Mouse (Mus musculus) hematopoietic stem cell, adult 5-6 weeks (primary cell): ENCODE data around the gene Olfr975. TPM values are rescaled to one million over a fixed set of nuclear protein-coding genes. Genes with fewer than 3 reads are reported as not detected.
"Not testable (repeated sequence)": the region's sequence is repeated elsewhere in the genome, so short reads cannot be mapped to it uniquely, and the experiment has no call there.

Source experiments
- ATAC-seq, 2 experiments: fragments of 125-278 bp in 1 of 2; replicated peaks in 1 of 2; 2 replicates each; pipeline ENCODE4 v1.8.0; 2016 to 2017; ENCODE audit warnings: inconsistent platforms in 2 of 2, mild to moderate bottlenecking in 2 of 2, moderate number of reproducible peaks in 2 of 2, low read depth in 1 of 2, moderate TSS enrichment in 1 of 2; ENCODE audit not compliant: low FRiP score in 2 of 2, poor library complexity in 2 of 2, severe bottlenecking in 2 of 2, insufficient read depth in 1 of 2, low TSS enrichment in 1 of 2
- total RNA-seq: library from RNA; stranded (forward); fragments of 172-1452, 232-1000 nt; gene quantifications from 2 replicates; pipeline ENCODE4 v1.2.3, GENCODE M21; 2017

Gene Olfr975
- not detected in 2 replicates for total RNA-seq

- no peak for ATAC-seq
Observed at GRCm38 (mm10) chr9:39951946-39952345, at the start of gene Olfr975. Gene Olfr975 (minus strand): TSS chr9:39952046.

- no peak for ATAC-seq
Observed at GRCm38 (mm10) chr9:39991813-39992212, 40.0 kb upstream of the Olfr975 start, which contains the start of gene Olfr978. Gene Olfr978 (plus strand): TSS chr9:39992113.

- not testable (repeated sequence) for ATAC-seq
Observed at GRCm38 (mm10) chr9:39976581-39977145, 24.8 kb upstream of the Olfr975 start.

GRCm38 (mm10) chr9:39961033-39961432, 9.2 kb upstream of the Olfr975 start, which contains the start of gene Olfr976:
Gene Olfr976 (minus strand): TSS chr9:39961133.
- ATAC-seq, result not testable (repeated sequence)

GRCm38 (mm10) chr9:39937201-39937600, 14.6 kb downstream of the Olfr975 start, which contains the start of gene Olfr974:
Gene Olfr974 (plus strand): TSS chr9:39937501.
- ATAC-seq, result no peak

GRCm38 (mm10) chr9:39928837-39929236, 23.0 kb downstream of the Olfr975 start:
- ATAC-seq, result not testable (repeated sequence)

- ATAC-seq, result not testable (repeated sequence)
Observed at GRCm38 (mm10) chr9:39927975-39928836, 23.6 kb downstream of the Olfr975 start.

GRCm38 (mm10) chr9:39909939-39910338, 41.9 kb downstream of the Olfr975 start:
- ATAC-seq, result peak; percentile 55 to 77; a peak in 3 of 4 replicates

- no peak for ATAC-seq
Observed at GRCm38 (mm10) chr9:39907036-39907435, 44.8 kb downstream of the Olfr975 start, which contains the start of gene Olfr229. Gene Olfr229 (plus strand): TSS chr9:39907336.

- ATAC-seq, result peak; percentile 90 to 92
Observed at GRCm38 (mm10) chr9:39905106-39905505, 46.7 kb downstream of the Olfr975 start.

Other genes with a start within 250 kb of the Olfr975 start
- gene Olfr149, start 244.9 kb downstream of the Olfr975 start, total RNA-seq, result not detected in 2 replicates
- not detected in 2 replicates for gene Olfr965, start 240.7 kb downstream of the Olfr975 start, total RNA-seq
- gene Olfr150, start 221.1 kb downstream of the Olfr975 start, total RNA-seq, result not detected in 2 replicates
- gene Olfr967, start 205.8 kb downstream of the Olfr975 start, total RNA-seq, result not detected in 2 replicates
- not detected in 2 replicates for gene Olfr968, start 168.8 kb downstream of the Olfr975 start, total RNA-seq
- gene Olfr969, start 161.1 kb downstream of the Olfr975 start, total RNA-seq, result not detected in 2 replicates
- gene Olfr970, start 143.2 kb downstream of the Olfr975 start, total RNA-seq, result not detected in 2 replicates
- gene Olfr971, start 115.2 kb downstream of the Olfr975 start, total RNA-seq, result not detected in 2 replicates
- gene Olfr972, start 85.6 kb downstream of the Olfr975 start, total RNA-seq, result not detected in 2 replicates
- gene Olfr229, start 44.7 kb downstream of the Olfr975 start, total RNA-seq, result not detected in 2 replicates
- gene Olfr974, start 14.5 kb downstream of the Olfr975 start, total RNA-seq, result not detected in 2 replicates
- gene Olfr976, start 9.1 kb upstream of the Olfr975 start, total RNA-seq, result not detected in 2 replicates
- not detected in 2 replicates for gene Olfr978, start 40.1 kb upstream of the Olfr975 start, total RNA-seq
- gene Olfr979, start 51.4 kb upstream of the Olfr975 start, total RNA-seq, result not detected in 2 replicates
- not detected in 2 replicates for gene Olfr980, start 57.5 kb upstream of the Olfr975 start, total RNA-seq
- gene Olfr981, start 69.4 kb upstream of the Olfr975 start, total RNA-seq, result not detected in 2 replicates
- not detected in 2 replicates for gene Olfr982, start 121.8 kb upstream of the Olfr975 start, total RNA-seq
- gene Olfr983, start 141.5 kb upstream of the Olfr975 start, total RNA-seq, result not detected in 2 replicates
- not detected in 2 replicates for gene Olfr984, start 162.2 kb upstream of the Olfr975 start, total RNA-seq
- gene Olfr985, start 178.1 kb upstream of the Olfr975 start, total RNA-seq, result not detected in 2 replicates
- gene Tmem225, start 196.1 kb upstream of the Olfr975 start, total RNA-seq, result not detected in 2 replicates
- not detected in 2 replicates for gene Olfr986, start 228.9 kb upstream of the Olfr975 start, total RNA-seq
- 5.3 and 5.4 TPM in 2 replicates for gene Zfp202, start 240.3 kb upstream of the Olfr975 start, total RNA-seq